Mouse (Mus musculus) erythroblast, embryonic 14.5 days (primary cell): Measurements from ENCODE around the gene Espl1. TPM values are rescaled to one million over a fixed set of nuclear protein-coding genes. Genes with fewer than 3 reads are reported as not detected.
"Not testable (repeated sequence)": the region's sequence is repeated elsewhere in the genome, so short reads cannot be mapped to it uniquely, and the experiment has no call there.

Experiments
- H3K27me3 ChIP-seq: 2 replicates; pipeline ENCODE4 v1.6.1; 2012; ENCODE audit warnings: inconsistent platforms; ENCODE audit not compliant: control insufficient read depth
- H3K36me3 ChIP-seq: 2 replicates; pipeline ENCODE4 v1.6.1; 2012; ENCODE audit warnings: mild to moderate bottlenecking, inconsistent platforms; ENCODE audit not compliant: control insufficient read depth
- H3K4me1 ChIP-seq: 2 replicates; pipeline ENCODE4 v1.6.1; 2012; ENCODE audit warnings: inconsistent platforms; ENCODE audit not compliant: control insufficient read depth
- H3K4me3 ChIP-seq: replicated peaks from 2 replicates; pipeline ENCODE3; 2012; ENCODE audit warnings: moderate library complexity, mild to moderate bottlenecking, inconsistent platforms
- H3K9me3 ChIP-seq: 2 replicates; pipeline ENCODE4 v1.6.1; 2012; ENCODE audit warnings: low read length, inconsistent platforms, mixed read lengths; ENCODE audit not compliant: control insufficient read depth
- GATA1 ChIP-seq: IDR thresholded peaks from 2 replicates; pipeline ENCODE4 v1.6.1; 2012; ENCODE audit warnings: low read length, inconsistent platforms, mixed read lengths
- TAL1 ChIP-seq: IDR thresholded peaks from 3 replicates; pipeline ENCODE4 v1.6.1; 2012; ENCODE audit warnings: low read length, inconsistent platforms, mixed read lengths
- polyA plus RNA-seq: library from polyadenylated mRNA; stranded (reverse); fragments of >175 nt; gene quantifications from 2 replicates; pipeline ENCODE4 v1.2.3, GENCODE M21; 2012

Espl1 gene
- polyA plus RNA-seq, 1 experiment: 12.0 TPM

DNA sequence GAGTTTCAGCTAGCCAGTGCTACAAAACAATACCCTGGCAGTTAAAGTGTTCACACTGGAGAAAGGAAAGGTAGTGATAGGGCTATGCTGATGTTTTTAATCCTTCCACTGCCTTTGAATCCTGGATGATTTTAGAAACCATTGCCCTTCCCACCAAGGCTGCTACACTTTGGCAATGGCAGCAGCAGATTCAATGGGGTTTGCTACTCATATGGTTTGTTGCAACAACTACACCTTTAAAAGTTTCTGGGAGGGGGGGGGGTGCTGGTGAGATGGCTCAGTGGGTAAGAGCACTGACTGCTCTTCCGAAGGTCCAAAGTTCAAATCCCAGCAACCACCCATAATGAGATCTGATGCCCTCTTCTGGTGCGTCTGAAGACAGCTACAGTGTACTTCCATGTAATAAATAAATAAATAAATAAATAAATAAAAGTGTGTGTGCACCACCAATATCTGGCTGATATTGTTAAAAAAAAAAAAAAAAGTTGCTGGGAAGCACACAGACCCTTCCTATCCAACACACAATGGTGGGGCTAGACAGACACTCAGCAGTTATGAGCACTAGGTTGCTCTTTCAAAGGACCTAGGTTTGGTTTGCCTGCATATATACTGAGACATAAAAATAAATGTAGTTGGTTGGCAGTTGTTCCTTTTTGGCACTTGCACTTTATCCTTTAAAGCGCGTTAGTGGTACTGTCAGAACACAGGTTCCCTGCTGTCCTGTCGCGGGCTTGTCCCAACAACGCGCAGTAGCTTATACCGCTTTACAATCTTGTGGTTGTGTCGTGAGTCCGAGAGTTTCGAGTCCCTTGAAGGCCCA is 28.8 kb downstream of the Espl1 start:
- Histone ChIP-seq H3K36me3 (peaks cover 67% of the 10 kb centered on the region), H3K4me1 (peaks cover 18% of the 10 kb centered on the region), H3K27me3 (no peaks in the 10 kb centered on the region), H3K9me3 (no peaks in the 10 kb centered on the region), H3K4me3 (peak overlapping the region; percentile 75)
- TF ChIP-seq TAL1 (no peak), GATA1 (no peak)

DNA sequence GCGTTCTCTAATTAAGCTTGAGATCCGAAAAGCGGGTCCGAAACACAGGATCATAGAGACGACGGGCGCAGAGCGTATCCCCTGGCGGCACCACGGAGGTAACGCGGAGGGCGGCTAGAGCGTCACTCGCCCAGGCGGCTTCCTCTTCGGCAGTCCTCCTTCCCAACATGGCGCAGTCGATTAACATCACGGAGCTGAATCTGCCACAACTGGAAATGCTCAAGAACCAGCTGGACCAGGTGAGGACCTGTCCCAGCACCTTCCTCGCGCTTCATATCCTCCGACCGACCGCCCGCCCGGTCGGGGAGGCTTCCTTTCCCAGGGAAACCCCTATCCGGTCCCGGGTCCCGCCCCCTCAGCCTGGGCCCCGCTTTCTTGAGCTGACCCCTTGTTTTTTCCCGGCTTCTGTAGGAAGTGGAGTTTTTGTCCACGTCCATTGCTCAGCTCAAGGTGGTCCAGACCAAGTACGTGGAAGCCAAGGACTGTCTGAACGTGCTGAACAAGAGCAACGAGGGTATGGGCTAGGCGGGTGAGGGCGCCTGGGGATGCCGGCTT is 30.0 kb downstream of the Espl1 start, which contains the start of gene Pfdn5:
TSS of gene Pfdn5 (plus strand) at position 95 of the 555 bp plus-strand sequence.
- peak within 1 kb of the TSS; percentile 75 for H3K4me3 ChIP-seq
- H3K27me3 ChIP-seq: no peaks in the 10 kb centered on the region
- TF ChIP-seq GATA1 (no peak), TAL1 (no peak)
- H3K4me1 ChIP-seq: peaks cover 19% of the 10 kb centered on the region
- peaks cover 65% of the 10 kb centered on the region for H3K36me3 ChIP-seq
- no peaks in the 10 kb centered on the region for H3K9me3 ChIP-seq

DNA sequence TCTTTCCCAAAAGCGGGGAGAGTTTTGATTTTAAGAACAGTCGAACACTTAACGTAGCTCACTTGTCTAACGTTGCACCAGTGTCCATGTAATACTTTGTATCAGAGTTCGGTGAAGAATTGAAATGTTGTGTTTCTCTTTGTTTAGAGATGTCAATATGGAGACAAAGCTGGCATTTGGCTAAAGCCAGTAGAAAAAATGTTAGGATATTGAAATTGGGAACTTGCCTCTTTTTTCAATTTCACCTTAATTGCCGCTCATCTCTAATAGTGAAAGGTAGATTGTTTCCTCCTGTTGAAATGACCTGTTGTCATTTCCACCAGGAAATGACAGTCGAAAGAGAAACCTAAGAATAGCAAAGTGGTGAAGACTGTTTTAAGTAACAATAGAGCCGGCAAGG is 30.8 kb downstream of the Espl1 start:
- peaks cover 63% of the 10 kb centered on the region for H3K36me3 ChIP-seq
- no peaks in the 10 kb centered on the region for H3K27me3 ChIP-seq
- no peaks in the 10 kb centered on the region for H3K9me3 ChIP-seq
- no peak for TF ChIP-seq GATA1
- TF ChIP-seq TAL1: no peak
- H3K4me1 ChIP-seq: peaks cover 27% of the 10 kb centered on the region
- H3K4me3 ChIP-seq: peak overlapping the region; percentile 71

DNA sequence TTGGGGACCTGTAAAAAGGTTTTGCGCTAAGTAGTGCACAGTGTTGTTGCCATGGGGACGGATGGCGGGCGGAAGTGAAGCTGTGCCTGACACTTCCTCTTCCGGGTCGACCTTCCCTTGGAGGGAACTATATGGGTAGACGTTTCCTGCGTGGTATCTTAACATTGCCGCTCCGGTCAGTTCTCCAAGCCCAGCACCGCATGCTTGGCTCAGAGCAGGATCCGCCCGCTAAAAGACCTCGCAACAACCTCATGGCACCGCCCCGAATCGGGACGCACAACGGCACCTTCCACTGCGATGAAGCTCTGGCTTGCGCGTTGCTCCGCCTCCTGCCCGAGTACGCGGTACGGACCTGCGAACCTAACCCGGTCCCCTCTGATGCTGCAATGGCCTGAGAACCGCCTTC is 35.5 kb downstream of the Espl1 start, which contains the start of gene Myg1:
TSS of gene Myg1 (plus strand) at position 100 of the 406 bp plus-strand sequence.
- H3K9me3 ChIP-seq: no peaks in the 10 kb centered on the region
- peaks cover 36% of the 10 kb centered on the region for H3K4me1 ChIP-seq
- no peaks in the 10 kb centered on the region for H3K27me3 ChIP-seq
- TF ChIP-seq TAL1: no peak
- no peak for TF ChIP-seq GATA1
- peak within 1 kb of the TSS; percentile 93 for H3K4me3 ChIP-seq
- peaks cover 74% of the 10 kb centered on the region for H3K36me3 ChIP-seq

GRCm38 (mm10) chr15:102335254-102335653 is 39.2 kb downstream of the Espl1 start:
- Histone ChIP-seq H3K27me3 (no peaks in the 10 kb centered on the region), H3K36me3 (peaks cover 88% of the 10 kb centered on the region), H3K9me3 (no peaks in the 10 kb centered on the region), H3K4me1 (peaks cover 27% of the 10 kb centered on the region), H3K4me3 (no peak overlapping the region)
- TF ChIP-seq TAL1: no peak
- no peak for TF ChIP-seq GATA1

GRCm38 (mm10) chr15:102335925-102336324 is 39.9 kb downstream of the Espl1 start:
- H3K27me3 ChIP-seq, H3K4me3 ChIP-seq, H3K9me3 ChIP-seq: not testable (repeated sequence)
- H3K36me3 ChIP-seq: peaks cover 88% of the 10 kb centered on the region
- H3K4me1 ChIP-seq: peaks cover 27% of the 10 kb centered on the region

DNA sequence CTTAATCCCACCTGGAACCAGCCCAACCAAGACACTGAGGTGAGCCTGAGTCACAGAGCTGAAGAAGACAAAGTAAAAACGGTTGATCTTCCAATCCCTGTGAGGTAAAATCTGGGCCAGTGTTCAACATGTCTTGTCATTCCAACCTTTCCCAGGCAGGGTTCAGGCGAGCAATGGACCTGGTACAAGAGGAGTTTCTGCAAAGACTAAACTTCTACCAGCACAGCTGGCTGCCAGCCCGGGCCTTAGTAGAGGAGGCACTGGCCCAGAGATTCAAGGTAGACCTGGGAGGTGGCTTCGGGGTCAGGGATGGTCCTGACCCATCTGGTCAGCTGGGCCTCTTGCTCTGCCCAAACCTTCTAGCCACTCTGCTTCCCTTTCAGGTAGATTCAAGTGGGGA is 40.9 kb downstream of the Espl1 start:
- H3K4me3 ChIP-seq: no peak overlapping the region
- no peaks in the 10 kb centered on the region for H3K9me3 ChIP-seq

DNA sequence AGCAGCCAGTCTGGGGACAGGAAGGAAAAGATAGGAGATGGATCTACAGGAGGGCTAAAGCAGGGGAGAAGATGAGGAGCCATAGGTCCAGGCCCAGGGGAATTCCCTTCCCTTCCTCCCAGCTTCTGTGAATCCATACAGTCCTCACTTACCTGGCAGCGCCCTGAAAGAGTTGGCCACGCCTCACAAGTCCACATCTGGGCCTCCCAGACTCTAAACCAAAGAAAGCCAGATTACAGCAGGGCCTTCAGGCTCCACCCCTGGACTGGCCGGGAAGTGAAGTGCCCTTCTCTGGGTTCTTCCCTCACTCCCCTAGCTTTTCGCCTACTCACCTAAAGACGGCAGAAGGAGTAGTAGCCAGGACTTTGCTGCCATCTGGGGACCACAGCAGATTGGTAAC is 43.5 kb downstream of the Espl1 start:
- TF ChIP-seq TAL1 (no peak), GATA1 (no peak)
- Histone ChIP-seq H3K27me3 (no peaks in the 10 kb centered on the region), H3K4me1 (peaks cover 1% of the 10 kb centered on the region; the same call in 1 of the 2 replicates), H3K36me3 (peaks cover 85% of the 10 kb centered on the region), H3K9me3 (no peaks in the 10 kb centered on the region), H3K4me3 (no peak overlapping the region)

More for the DNA sequence above, 40.9 kb downstream of the Espl1 start:
- no peak for TF ChIP-seq GATA1
- TF ChIP-seq TAL1: no peak
- Histone ChIP-seq H3K36me3 (peaks cover 85% of the 10 kb centered on the region), H3K27me3 (no peaks in the 10 kb centered on the region), H3K4me1 (peaks cover 17% of the 10 kb centered on the region)

- no peaks in the 10 kb centered on the region for H3K27me3 ChIP-seq
- H3K4me1 ChIP-seq: peaks cover 8% of the 10 kb centered on the region
- H3K4me3 ChIP-seq: no peak overlapping the region
- peaks cover 88% of the 10 kb centered on the region for H3K36me3 ChIP-seq
- TF ChIP-seq TAL1 (no peak), GATA1 (no peak)
- H3K9me3 ChIP-seq: no peaks in the 10 kb centered on the region
These were observed 45.5 kb downstream of the Espl1 start for GRCm38 (mm10) chr15:102341580-102341979.
